Mouse (Mus musculus) embryonic facial prominence, embryonic 14.5 days (tissue): ENCODE data around the gene Fgfr1op2. TPM values are rescaled to one million over a fixed set of nuclear protein-coding genes. Genes with fewer than 3 reads are reported as not detected.
"Not testable (repeated sequence)": the region's sequence is repeated elsewhere in the genome, so short reads cannot be mapped to it uniquely, and the experiment has no call there.

Experiments
- ATAC-seq: fragments of 200-750 bp; cut with Nextera tagmentation; 2 replicates; pipeline ENCODE4 v1.8.0; 2017; ENCODE audit warnings: low read depth, moderate number of reproducible peaks, moderate TSS enrichment
- DNase-seq: peaks from one replicate; pipeline ENCODE4 v3.0.0-alpha.2; 2015; ENCODE audit warnings: low spot score
- H3K27ac ChIP-seq: fragments of 300-500 bp; sonication (generic); replicated peaks from 2 replicates; pipeline ENCODE4 v1.5.1; 2014; ENCODE audit warnings: low read depth, mild to moderate bottlenecking, low read length, moderate library complexity
- H3K27me3 ChIP-seq: fragments of 300-500 bp; sonication (generic); replicated peaks from 2 replicates; pipeline ENCODE4 v1.6.1; 2014; ENCODE audit warnings: low read length; ENCODE audit not compliant: control insufficient read depth, insufficient read depth
- H3K36me3 ChIP-seq: fragments of 300-500 bp; sonication (generic); 2 replicates; pipeline ENCODE4 v1.6.1; 2014; ENCODE audit warnings: low read length, mixed read lengths; ENCODE audit not compliant: control insufficient read depth, insufficient read depth
- H3K4me1 ChIP-seq: fragments of 300-500 bp; sonication (generic); 2 replicates; pipeline ENCODE4 v1.6.1; 2014; ENCODE audit warnings: antibody characterized with exemption, low read length; ENCODE audit not compliant: control insufficient read depth, insufficient read depth
- H3K4me2 ChIP-seq: fragments of 300-500 bp; sonication (generic); 2 replicates; pipeline ENCODE4 v1.6.1; 2014; ENCODE audit warnings: low read depth, mild to moderate bottlenecking, low read length, moderate library complexity, mixed read lengths
- H3K4me3 ChIP-seq: fragments of 300-500 bp; sonication (generic); 2 replicates; pipeline ENCODE4 v1.5.1; 2014; ENCODE audit warnings: low read depth, mild to moderate bottlenecking, low read length
- H3K9ac ChIP-seq: fragments of 300-500 bp; sonication (generic); 2 replicates; pipeline ENCODE4 v1.6.1; 2014; ENCODE audit warnings: low read depth, mild to moderate bottlenecking, low read length, moderate library complexity, mixed read lengths
- H3K9me3 ChIP-seq: fragments of 300-500 bp; sonication (generic); 2 replicates; pipeline ENCODE4 v1.6.1; 2016; ENCODE audit warnings: low read length; ENCODE audit not compliant: control insufficient read depth
- WGBS: fragments of 180-500 bp; shearing (Covaris S2); extraction: QIAGEN DNeasy Blood & Tissue Kit; methylation state at CpG from one replicate; pipeline ENCODE4 v1.1.7; 2014; 5-methylcytosine and 5-hydroxymethylcytosine counted together
- polyA plus RNA-seq: library from polyadenylated mRNA; unstranded; fragments of >200 nt; fragmentation: Nextera tagmentation; extraction: Ambion mirVana; gene quantifications from 2 replicates; pipeline ENCODE4 v1.2.1, GENCODE M21; 2014

Fgfr1op2 gene
- polyA plus RNA-seq, 1 experiment from 2014 or later: 94.2 TPM

DNA sequence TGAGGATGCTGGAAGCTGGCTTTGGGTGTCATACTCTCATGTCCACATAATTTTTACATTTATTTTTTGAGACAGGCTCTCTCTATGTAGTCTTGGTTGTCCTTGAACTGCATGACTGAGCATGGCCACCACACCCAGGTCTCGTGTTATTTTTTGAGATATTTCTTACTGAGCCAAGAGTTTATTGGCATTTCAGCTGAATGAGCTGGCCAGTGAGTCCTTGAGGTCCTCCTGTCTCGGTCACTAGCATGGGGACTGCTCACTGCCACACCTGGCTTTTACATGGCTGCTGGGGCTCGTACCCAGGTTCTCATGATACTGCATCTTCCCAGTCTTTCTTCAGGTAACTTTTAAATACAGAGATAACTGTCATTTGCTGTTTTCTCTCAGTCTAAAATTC is 36.6 kb upstream of the Fgfr1op2 start:
- no peak overlapping the region for H3K9ac ChIP-seq
- H3K9me3 ChIP-seq: no peaks in the 10 kb centered on the region
- DNase-seq: no peak
- 76% methylated on average over 3 of the region's 3 CpGs for WGBS
- ATAC-seq: no peak
- no peaks in the 10 kb centered on the region for H3K27me3 ChIP-seq
- H3K4me3 ChIP-seq: no peak overlapping the region
- no peak overlapping the region for H3K27ac ChIP-seq
- H3K36me3 ChIP-seq: no peaks in the 10 kb centered on the region
- no peak overlapping the region for H3K4me2 ChIP-seq
- no peaks in the 10 kb centered on the region for H3K4me1 ChIP-seq

DNA sequence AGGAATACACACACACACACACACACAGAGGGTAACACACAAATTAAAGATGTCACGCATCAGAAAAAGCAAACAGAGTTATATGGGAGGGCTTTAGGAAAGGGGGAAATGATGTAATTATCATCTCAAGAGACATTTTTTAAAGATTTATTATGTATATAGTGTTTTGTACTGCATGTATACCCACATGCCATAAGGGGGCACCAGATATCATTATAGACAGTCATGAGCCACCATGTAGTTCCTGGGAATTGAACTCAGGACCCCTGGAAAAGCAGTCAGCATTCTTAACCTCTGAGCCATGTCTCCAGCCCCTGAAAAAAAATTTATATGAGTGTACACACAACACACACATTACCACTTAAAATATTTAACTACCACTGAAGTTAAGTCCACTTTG is 32.4 kb upstream of the Fgfr1op2 start:
- Histone ChIP-seq H3K9me3 (no peaks in the 10 kb centered on the region), H3K9ac (no peak overlapping the region), H3K4me1 (no peaks in the 10 kb centered on the region), H3K36me3 (peaks cover 34% of the 10 kb centered on the region), H3K27ac (no peak overlapping the region), H3K4me3 (no peak overlapping the region), H3K4me2 (no peak overlapping the region), H3K27me3 (no peaks in the 10 kb centered on the region)
- no peak for DNase-seq
- ATAC-seq: no peak
- 86% methylated on average over 1 of the region's 1 CpGs for WGBS

DNA sequence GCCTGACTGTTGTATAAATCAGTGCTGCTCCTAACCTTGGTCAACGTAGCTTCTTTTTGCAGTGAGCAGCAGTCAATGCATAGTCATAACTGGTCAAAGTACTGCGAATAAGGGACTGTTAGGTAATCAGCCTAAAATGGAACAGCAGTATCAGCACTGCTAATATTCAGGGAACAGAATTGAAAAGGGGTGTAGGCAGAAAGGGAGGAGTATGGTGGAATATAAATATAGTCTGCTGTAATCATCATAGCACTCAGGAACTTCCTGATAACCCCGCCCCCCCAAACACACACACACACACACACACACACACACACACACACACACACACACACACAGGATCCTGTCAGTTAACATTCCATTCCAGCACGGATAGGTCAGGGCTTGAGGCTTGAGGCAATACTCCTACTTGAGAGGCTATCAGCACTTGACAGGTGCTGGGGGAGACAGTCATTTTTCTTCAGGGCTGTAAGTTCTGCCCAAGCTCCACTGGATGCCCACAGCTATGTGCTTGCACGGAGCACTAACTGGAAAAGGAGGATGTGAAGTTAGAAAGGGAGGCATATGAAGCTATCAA is 31.6 kb upstream of the Fgfr1op2 start:
- no peak overlapping the region for H3K4me3 ChIP-seq
- H3K36me3 ChIP-seq: peaks cover 41% of the 10 kb centered on the region
- no peak overlapping the region for H3K4me2 ChIP-seq
- H3K9me3 ChIP-seq: no peaks in the 10 kb centered on the region
- H3K4me1 ChIP-seq: no peaks in the 10 kb centered on the region
- no peak overlapping the region for H3K9ac ChIP-seq
- 78% methylated on average over 5 of the region's 5 CpGs for WGBS
- H3K27me3 ChIP-seq: no peaks in the 10 kb centered on the region
- DNase-seq (peak; percentile 5), ATAC-seq (no peak)
- no peak overlapping the region for H3K27ac ChIP-seq

DNA sequence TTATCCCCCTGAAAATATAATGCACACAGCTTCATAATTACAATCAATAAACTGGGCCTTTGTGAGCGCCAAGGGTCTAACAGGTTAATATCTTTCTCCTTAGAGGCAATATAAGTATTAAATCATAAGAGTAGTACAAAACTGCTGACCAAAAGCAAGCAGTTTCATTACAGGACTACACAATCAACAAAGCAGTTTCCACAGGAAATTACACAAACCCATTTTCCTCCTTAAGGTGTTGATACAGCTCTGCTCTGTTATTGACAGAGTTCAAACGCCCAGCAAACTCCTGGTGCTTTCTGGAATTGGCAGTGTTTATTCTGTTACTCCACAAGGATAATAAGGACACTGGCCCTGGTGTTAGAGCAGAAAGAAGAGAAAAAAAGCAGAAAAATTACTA is 26.6 kb upstream of the Fgfr1op2 start:
- DNase-seq: no peak
- Histone ChIP-seq H3K4me3 (no peak overlapping the region), H3K4me2 (no peak overlapping the region), H3K36me3 (peaks cover 87% of the 10 kb centered on the region), H3K9ac (no peak overlapping the region), H3K4me1 (no peaks in the 10 kb centered on the region), H3K9me3 (no peaks in the 10 kb centered on the region), H3K27ac (no peak overlapping the region), H3K27me3 (no peaks in the 10 kb centered on the region)
- WGBS: 86% methylated on average over 2 of the region's 2 CpGs
- ATAC-seq: no peak

DNA sequence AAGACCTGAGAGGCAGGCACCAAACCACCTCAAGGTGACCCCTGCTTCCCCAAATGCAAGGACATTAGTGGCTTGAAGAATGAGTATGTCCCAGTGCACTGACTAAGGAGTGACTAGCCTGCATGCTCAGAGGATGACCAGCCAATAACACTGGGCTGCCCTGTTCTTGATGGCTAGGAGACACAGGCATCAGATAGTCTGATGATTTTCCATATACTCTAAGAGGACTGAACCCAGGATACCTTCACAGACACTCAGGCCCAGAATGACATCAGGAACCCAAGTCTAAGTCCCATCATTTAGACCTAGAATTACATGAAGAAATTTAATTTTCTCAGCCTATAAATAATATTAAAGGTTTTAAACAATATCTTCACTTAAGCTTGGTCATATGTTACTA is 25.7 kb upstream of the Fgfr1op2 start:
- no peaks in the 10 kb centered on the region for H3K27me3 ChIP-seq
- no peaks in the 10 kb centered on the region for H3K4me1 ChIP-seq
- no peak overlapping the region for H3K4me2 ChIP-seq
- peaks cover 87% of the 10 kb centered on the region for H3K36me3 ChIP-seq
- H3K9me3 ChIP-seq: no peaks in the 10 kb centered on the region
- no peak for ATAC-seq
- H3K27ac ChIP-seq: no peak overlapping the region
- no peak for DNase-seq
- no peak overlapping the region for H3K4me3 ChIP-seq
- no peak overlapping the region for H3K9ac ChIP-seq

DNA sequence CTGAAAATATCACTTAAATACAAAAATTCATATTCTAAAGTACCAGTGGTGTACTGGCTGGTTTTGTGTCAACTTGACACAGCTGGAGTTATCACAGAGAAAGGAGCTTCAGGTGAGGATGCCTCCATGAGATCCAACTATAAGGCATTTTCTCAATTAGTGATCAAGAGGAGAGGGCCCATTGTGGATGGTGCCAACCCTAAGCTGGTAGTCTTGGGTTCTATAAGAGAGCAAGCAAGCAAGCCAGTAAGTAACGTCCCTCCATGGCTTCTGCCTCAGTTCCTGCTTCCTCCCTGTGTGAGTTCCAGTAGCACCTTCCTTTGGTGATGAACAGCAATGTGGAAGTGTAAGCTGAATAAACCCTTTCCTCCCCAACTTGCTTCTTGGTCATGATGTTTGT is 14.5 kb upstream of the Fgfr1op2 start:
- H3K4me3 ChIP-seq, H3K4me2 ChIP-seq, H3K9me3 ChIP-seq, DNase-seq, ATAC-seq, H3K4me1 ChIP-seq, H3K27me3 ChIP-seq, H3K27ac ChIP-seq, H3K9ac ChIP-seq: not testable (repeated sequence)
- WGBS: 68% methylated on average over 1 of the region's 1 CpGs
- peaks cover 60% of the 10 kb centered on the region for H3K36me3 ChIP-seq

DNA sequence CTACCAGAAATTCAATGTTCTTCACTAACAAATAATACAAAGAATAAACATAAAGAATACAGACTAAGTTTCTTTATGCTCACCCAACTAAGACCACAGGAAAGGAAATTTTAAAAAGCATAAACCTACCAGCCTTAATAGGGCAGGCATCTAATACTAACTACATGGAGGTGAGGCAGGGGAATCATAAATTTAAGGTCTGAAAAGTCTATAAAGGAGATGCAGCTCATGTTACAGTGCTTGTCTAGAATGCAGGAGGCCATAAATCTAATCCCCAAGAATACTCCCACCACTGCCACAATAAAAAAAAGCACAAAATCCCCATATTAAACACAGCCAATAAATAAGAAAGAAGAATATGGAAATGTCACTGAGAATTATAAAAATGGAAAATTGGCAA is 4.9 kb upstream of the Fgfr1op2 start:
- no peak overlapping the region for H3K4me2 ChIP-seq
- H3K4me1 ChIP-seq: peaks cover 17% of the 10 kb centered on the region
- no peak overlapping the region for H3K4me3 ChIP-seq
- no peak overlapping the region for H3K27ac ChIP-seq
- no peak overlapping the region for H3K9ac ChIP-seq
- H3K36me3 ChIP-seq: peaks cover 6% of the 10 kb centered on the region; the same call in 1 of the 2 replicates
- DNase-seq (no peak), ATAC-seq (no peak)
- no peaks in the 10 kb centered on the region for H3K27me3 ChIP-seq
- no peaks in the 10 kb centered on the region for H3K9me3 ChIP-seq

DNA sequence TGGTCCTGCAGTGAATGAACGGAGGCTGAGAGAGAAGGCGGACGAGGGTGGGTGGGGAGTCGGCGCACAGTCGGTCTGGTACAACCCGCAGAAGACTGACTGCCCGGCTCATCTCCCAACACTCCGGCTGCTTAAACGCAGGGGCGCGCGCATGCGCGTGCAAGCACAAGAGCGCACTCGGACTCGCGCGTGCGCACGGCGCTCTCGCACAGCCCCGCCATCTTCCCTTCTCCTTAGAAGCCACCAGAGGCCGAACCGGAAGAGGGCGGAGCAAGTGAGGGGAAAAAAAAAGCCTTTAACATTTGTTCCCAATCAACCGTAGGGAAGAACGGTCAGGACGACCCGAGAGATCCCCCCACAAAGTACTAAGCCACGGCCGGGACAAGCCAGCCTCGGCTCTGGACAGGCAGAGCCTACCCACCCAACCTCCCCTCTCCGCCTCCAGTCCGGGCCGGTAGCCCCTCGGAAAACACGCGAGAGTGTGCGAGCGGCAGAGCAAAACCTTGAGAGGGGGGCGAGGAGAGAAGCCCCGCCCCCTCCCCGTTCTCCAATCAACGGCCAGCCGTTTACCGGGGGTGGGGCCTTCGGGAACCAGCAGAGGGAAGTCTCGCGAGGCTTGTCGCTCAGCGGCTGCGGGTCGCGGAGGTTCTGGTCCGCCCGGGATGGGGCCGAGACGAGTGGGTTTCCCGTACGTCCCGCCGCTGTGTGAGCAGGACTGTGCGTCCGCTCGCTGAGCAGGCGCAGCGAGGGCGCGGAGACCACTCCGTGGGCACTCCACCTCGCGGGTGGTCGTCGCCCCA is 507 bp downstream of the Fgfr1op2 start, which contains the start of gene Ints13:
Ints13 (minus strand) TSS at position 526 of the 800 bp plus-strand sequence.
- DNase-seq: peak; percentile 99
- Histone ChIP-seq H3K9ac (peak within 1 kb of the TSS; percentile 86), H3K36me3 (peaks cover 3% of the 10 kb centered on the region; the same call in 1 of the 2 replicates), H3K4me3 (peak within 1 kb of the TSS; percentile 62), H3K27me3 (no peaks in the 10 kb centered on the region), H3K4me2 (peak within 1 kb of the TSS; percentile 71), H3K9me3 (no peaks in the 10 kb centered on the region), H3K4me1 (peaks cover 25% of the 10 kb centered on the region), H3K27ac (peak within 1 kb of the TSS; percentile 98)
- 0% methylated on average over 54 of the region's 77 CpGs for WGBS
- peak; percentile 94 for ATAC-seq

DNA sequence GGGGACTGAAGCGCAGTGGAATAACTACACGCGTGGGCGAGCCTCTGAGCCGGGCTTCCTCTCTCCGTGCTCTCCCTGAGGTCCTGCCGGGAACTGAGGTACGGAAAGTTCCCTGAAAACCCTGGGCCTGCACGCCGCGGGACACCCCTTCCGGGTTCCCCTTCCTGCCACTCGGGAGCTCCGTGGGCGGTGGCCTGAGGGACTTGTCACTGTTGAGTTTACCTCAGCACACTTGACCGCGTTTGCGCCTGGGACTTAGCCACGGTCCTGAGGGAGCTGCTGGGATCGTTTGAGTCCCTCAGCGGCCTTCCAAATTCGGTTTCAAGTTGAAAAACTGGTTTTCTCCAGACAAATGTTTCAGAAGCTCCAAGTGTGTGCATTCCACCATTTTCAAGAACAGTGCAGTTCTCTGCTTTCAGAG is 1.1 kb downstream of the Fgfr1op2 start:
- Histone ChIP-seq H3K4me3 (peak overlapping the region; percentile 62), H3K27me3 (no peaks in the 10 kb centered on the region), H3K36me3 (peaks cover 3% of the 10 kb centered on the region; the same call in 1 of the 2 replicates), H3K27ac (peak overlapping the region; percentile 98), H3K4me1 (peaks cover 26% of the 10 kb centered on the region), H3K9me3 (no peaks in the 10 kb centered on the region), H3K9ac (peak overlapping the region; percentile 86), H3K4me2 (peak overlapping the region; percentile 71)
- DNase-seq: peak; percentile 73
- peak; percentile 47 for ATAC-seq
- 0% methylated on average over 22 of the region's 22 CpGs for WGBS
